Mouse (Mus musculus): ENCODE data around the gene Glis1. TPM values are rescaled to one million over a fixed set of nuclear protein-coding genes. Genes with fewer than 3 reads are reported as not detected.

The Glis1 gene
- polyA plus RNA-seq, 1 experiment from 2014 or later, result 0.18 TPM

GRCm38 (mm10) chr4:107435238-107435946 is 1.0 kb downstream of the Glis1 start:
- Histone ChIP-seq H3K9me3 (ENCODE audit: control insufficient read depth) (no peaks in the 10 kb centered on the region), H3K4me1 (replicated peaks; ENCODE audit: control insufficient read depth, insufficient read depth, low read length) (no peaks in the 10 kb centered on the region), H3K36me3 (ENCODE audit: control insufficient read depth, insufficient read depth) (no peaks in the 10 kb centered on the region), H3K4me3 (ENCODE audit: low read depth, low read length) (peak overlapping the region; percentile 63), H3K27ac (ENCODE audit: low read depth, low read length) (no peak overlapping the region), H3K9ac (ENCODE audit: low read depth, low read length) (no peak overlapping the region), H3K4me2 (replicated peaks; ENCODE audit: low read depth) (peak overlapping the region; percentile 98), H3K27me3 (replicated peaks; ENCODE audit: control insufficient read depth, insufficient read depth, low read length) (peaks cover 68% of the 10 kb centered on the region)
- ATAC-seq, result no peak
- TF ChIP-seq CTCF (IDR thresholded peaks at IDR 0.05; ENCODE audit: low read depth), result peak; percentile 21
- 4% methylated on average over 47 of the region's 47 CpGs for WGBS

- no peaks in the 10 kb centered on the region for H3K9me3 ChIP-seq (ENCODE audit: control insufficient read depth)
- no peaks in the 10 kb centered on the region for H3K36me3 ChIP-seq (ENCODE audit: control insufficient read depth, insufficient read depth)
- no peak overlapping the region; the same call in 1 of the 2 replicates for H3K4me3 ChIP-seq (ENCODE audit: low read depth, low read length)
- no peak for TF ChIP-seq CTCF (IDR thresholded peaks at IDR 0.05; ENCODE audit: low read depth)
- ATAC-seq, result no peak
- H3K4me1 ChIP-seq (replicated peaks; ENCODE audit: control insufficient read depth, insufficient read depth, low read length), result no peaks in the 10 kb centered on the region
- H3K27ac ChIP-seq (ENCODE audit: low read depth, low read length), result no peak overlapping the region
- no peak overlapping the region for H3K4me2 ChIP-seq (replicated peaks; ENCODE audit: low read depth)
- WGBS, result 58% methylated on average over 7 of the region's 7 CpGs
- no peak overlapping the region for H3K9ac ChIP-seq (ENCODE audit: low read depth, low read length)
- peaks cover 74% of the 10 kb centered on the region for H3K27me3 ChIP-seq (replicated peaks; ENCODE audit: control insufficient read depth, insufficient read depth, low read length)
Measured at GRCm38 (mm10) chr4:107436476-107436875, 2.1 kb downstream of the Glis1 start.

GRCm38 (mm10) chr4:107438741-107439140 is 4.3 kb downstream of the Glis1 start:
- no peak for ATAC-seq
- no peak for TF ChIP-seq CTCF (IDR thresholded peaks at IDR 0.05; ENCODE audit: low read depth)
- no peak overlapping the region for H3K4me2 ChIP-seq (replicated peaks; ENCODE audit: low read depth)
- no peak overlapping the region for H3K9ac ChIP-seq (ENCODE audit: low read depth, low read length)
- 84% methylated on average over 8 of the region's 8 CpGs for WGBS
- H3K36me3 ChIP-seq (ENCODE audit: control insufficient read depth, insufficient read depth), result no peaks in the 10 kb centered on the region
- no peaks in the 10 kb centered on the region for H3K9me3 ChIP-seq (ENCODE audit: control insufficient read depth)
- peaks cover 75% of the 10 kb centered on the region for H3K27me3 ChIP-seq (replicated peaks; ENCODE audit: control insufficient read depth, insufficient read depth, low read length)
- H3K4me1 ChIP-seq (replicated peaks; ENCODE audit: control insufficient read depth, insufficient read depth, low read length), result no peaks in the 10 kb centered on the region
- H3K4me3 ChIP-seq (ENCODE audit: low read depth, low read length), result no peak overlapping the region
- H3K27ac ChIP-seq (ENCODE audit: low read depth, low read length), result no peak overlapping the region

GRCm38 (mm10) chr4:107440306-107440705 is 5.9 kb downstream of the Glis1 start:
- no peaks in the 10 kb centered on the region for H3K9me3 ChIP-seq (ENCODE audit: control insufficient read depth)
- peak overlapping the region; percentile 45 for H3K4me2 ChIP-seq (replicated peaks; ENCODE audit: low read depth)
- H3K27ac ChIP-seq (ENCODE audit: low read depth, low read length), result no peak overlapping the region
- H3K4me3 ChIP-seq (ENCODE audit: low read depth, low read length), result peak overlapping the region; percentile 23
- ATAC-seq, result no peak
- H3K36me3 ChIP-seq (ENCODE audit: control insufficient read depth, insufficient read depth), result no peaks in the 10 kb centered on the region
- peaks cover 71% of the 10 kb centered on the region for H3K27me3 ChIP-seq (replicated peaks; ENCODE audit: control insufficient read depth, insufficient read depth, low read length)
- no peak overlapping the region for H3K9ac ChIP-seq (ENCODE audit: low read depth, low read length)
- no peak for TF ChIP-seq CTCF (IDR thresholded peaks at IDR 0.05; ENCODE audit: low read depth)
- H3K4me1 ChIP-seq (replicated peaks; ENCODE audit: control insufficient read depth, insufficient read depth, low read length), result no peaks in the 10 kb centered on the region
- WGBS, result 15% methylated on average over 13 of the region's 13 CpGs

- no peak overlapping the region; the same call in 1 of the 2 replicates for H3K4me2 ChIP-seq (replicated peaks; ENCODE audit: low read depth)
- H3K27me3 ChIP-seq (replicated peaks; ENCODE audit: control insufficient read depth, insufficient read depth, low read length), result peaks cover 57% of the 10 kb centered on the region
- no peak for ATAC-seq
- TF ChIP-seq CTCF (IDR thresholded peaks at IDR 0.05; ENCODE audit: low read depth), result no peak
- H3K4me1 ChIP-seq (replicated peaks; ENCODE audit: control insufficient read depth, insufficient read depth, low read length), result no peaks in the 10 kb centered on the region
- H3K4me3 ChIP-seq (ENCODE audit: low read depth, low read length), result no peak overlapping the region
- no peaks in the 10 kb centered on the region for H3K9me3 ChIP-seq (ENCODE audit: control insufficient read depth)
- H3K27ac ChIP-seq (ENCODE audit: low read depth, low read length), result no peak overlapping the region
- no peaks in the 10 kb centered on the region for H3K36me3 ChIP-seq (ENCODE audit: control insufficient read depth, insufficient read depth)
- H3K9ac ChIP-seq (ENCODE audit: low read depth, low read length), result no peak overlapping the region
- WGBS, result 30% methylated on average over 11 of the region's 11 CpGs
Measured at GRCm38 (mm10) chr4:107442288-107442687, 7.9 kb downstream of the Glis1 start.

GRCm38 (mm10) chr4:107442891-107443483 is 8.6 kb downstream of the Glis1 start:
- no peaks in the 10 kb centered on the region for H3K4me1 ChIP-seq (replicated peaks; ENCODE audit: control insufficient read depth, insufficient read depth, low read length)
- no peak overlapping the region for H3K9ac ChIP-seq (ENCODE audit: low read depth, low read length)
- no peak overlapping the region for H3K4me3 ChIP-seq (ENCODE audit: low read depth, low read length)
- no peaks in the 10 kb centered on the region for H3K36me3 ChIP-seq (ENCODE audit: control insufficient read depth, insufficient read depth)
- 33% methylated on average over 16 of the region's 16 CpGs for WGBS
- TF ChIP-seq CTCF (IDR thresholded peaks at IDR 0.05; ENCODE audit: low read depth), result no peak
- no peaks in the 10 kb centered on the region for H3K9me3 ChIP-seq (ENCODE audit: control insufficient read depth)
- no peak for ATAC-seq
- no peak overlapping the region for H3K27ac ChIP-seq (ENCODE audit: low read depth, low read length)
- H3K27me3 ChIP-seq (replicated peaks; ENCODE audit: control insufficient read depth, insufficient read depth, low read length), result peaks cover 50% of the 10 kb centered on the region
- H3K4me2 ChIP-seq (replicated peaks; ENCODE audit: low read depth), result no peak overlapping the region; the same call in 1 of the 2 replicates
